Mouse (Mus musculus) retina, postnatal 1 day (tissue): ENCODE measurements around the gene Ubqln1.

ENCODE experiments used
- DNase-seq: peaks from one replicate; pipeline ENCODE4 v3.0.0-alpha.2; 2012

Ubqln1 gene

DNA sequence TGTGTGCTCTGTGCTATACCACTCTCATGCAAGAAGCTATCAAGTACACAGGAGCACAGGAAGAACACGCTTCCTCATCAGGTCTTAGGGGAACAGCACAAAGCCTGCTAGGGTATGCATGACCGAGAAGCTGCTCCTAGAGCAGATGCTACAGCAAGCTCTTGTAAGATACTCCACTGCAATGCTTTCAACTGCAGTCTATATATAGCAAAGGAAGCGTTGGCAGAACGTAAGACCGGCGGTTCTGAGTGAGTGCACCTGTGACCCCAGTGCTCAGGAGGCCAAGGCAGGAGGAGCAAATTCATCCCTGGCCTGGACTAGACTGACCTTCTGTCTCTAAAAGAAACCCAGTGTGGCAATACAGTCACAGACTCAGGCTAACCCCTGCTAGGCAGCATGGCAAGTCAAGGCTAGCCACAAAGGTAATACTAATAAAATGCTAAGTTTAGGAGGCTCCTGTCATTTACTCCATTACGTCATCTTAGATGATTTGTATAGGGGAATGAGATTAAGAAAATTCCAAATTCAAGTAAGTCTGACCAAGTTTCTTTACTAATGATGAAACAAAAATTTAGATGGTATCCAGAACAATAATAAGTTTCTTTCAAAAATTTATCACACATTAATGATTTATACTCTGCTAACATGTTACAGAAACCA, 17.3 kb downstream of the Ubqln1 start:
- DNase-seq: no peak

GRCm38 (mm10) chr13:58197211-58197610, 18.2 kb downstream of the Ubqln1 start:
- DNase-seq: no peak

DNA sequence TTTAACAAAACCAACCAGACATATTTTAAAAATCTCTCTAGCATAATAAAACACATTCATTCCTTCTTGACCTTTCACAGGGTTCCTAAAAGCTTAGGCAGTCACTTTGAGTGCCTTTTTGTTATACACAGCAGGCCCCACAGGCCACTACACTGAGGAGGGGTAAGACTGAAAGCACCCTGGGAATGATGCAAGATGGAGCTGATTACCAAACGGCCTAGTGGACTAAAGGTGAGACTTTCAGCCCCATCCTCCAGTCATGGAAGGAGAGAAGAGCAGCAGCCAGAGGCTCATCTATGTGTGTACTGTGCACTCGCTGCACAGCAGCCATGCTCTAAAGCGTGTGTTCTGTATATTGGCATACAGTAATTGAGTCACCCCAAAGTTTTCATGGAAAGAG, 20.5 kb downstream of the Ubqln1 start:
- no peak for DNase-seq

DNA sequence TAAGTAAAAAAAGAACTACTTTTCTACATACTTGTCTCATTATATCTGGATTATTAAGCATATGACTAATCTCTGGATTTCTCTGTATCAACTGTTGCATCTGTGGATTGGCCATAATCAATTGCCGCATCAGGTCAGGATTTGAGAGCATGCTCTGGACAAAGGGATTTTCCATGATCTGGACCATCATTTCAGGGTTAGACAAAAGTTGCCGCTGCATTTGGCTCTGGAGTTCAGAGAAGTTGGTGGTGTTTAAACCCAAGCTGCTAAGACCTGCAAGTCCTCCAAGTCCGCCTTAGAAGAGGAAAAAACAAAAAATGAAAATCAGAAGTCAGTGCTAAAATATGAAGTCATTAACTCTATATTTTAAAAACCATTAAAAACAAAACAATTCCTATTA, 22.2 kb downstream of the Ubqln1 start:
- DNase-seq: no peak

DNA sequence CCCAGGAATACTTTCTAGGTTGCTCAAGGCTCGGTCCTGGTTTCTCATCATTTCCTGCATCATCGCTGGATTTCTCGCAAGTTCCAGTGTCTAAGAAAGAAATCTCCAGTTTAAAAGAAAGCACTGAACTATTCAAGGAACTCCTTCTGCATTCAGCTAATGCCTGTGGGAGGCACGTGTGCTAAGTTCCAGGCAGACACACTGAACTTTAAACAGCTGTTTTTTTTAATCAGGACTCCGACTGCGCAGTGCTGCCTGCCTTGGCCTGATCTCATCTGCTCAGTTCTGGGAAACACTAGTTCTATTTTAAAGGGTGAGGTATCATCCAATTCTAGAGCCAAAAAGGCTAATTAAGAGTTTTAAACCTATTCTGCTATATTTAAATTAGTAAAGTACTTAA, 23.3 kb downstream of the Ubqln1 start:
- no peak for DNase-seq

- DNase-seq: no peak
Measured at GRCm38 (mm10) chr13:58191516-58191915, 23.9 kb downstream of the Ubqln1 start.

DNA sequence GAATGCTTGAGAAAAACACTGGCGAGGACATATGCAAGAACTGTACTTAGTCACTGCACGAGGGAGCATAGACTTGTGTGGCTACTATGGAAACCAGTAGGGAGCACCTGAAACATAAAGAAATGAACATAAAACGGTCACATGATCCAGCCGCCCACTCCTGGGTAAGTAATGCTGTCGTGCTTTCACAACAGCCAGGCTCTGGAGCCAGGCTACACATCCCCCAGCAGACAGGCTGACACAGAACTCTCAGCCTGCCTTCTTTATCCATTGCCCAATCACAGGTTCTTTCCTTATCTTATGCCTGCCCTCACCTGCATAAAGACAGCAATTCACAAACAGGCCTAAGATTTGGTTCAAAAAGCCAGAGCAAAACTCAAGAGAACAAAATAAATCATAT, 26.0 kb downstream of the Ubqln1 start:
- DNase-seq: no peak

GRCm38 (mm10) chr13:58188412-58188811, 27.0 kb downstream of the Ubqln1 start:
- peak; percentile 87 for DNase-seq

GRCm38 (mm10) chr13:58187751-58188150, 27.7 kb downstream of the Ubqln1 start:
- DNase-seq: no peak

- DNase-seq: no peak
Measured at GRCm38 (mm10) chr13:58186281-58186680, 29.2 kb downstream of the Ubqln1 start.

- DNase-seq: no peak
Measured at GRCm38 (mm10) chr13:58184111-58184510, 31.3 kb downstream of the Ubqln1 start.

DNA sequence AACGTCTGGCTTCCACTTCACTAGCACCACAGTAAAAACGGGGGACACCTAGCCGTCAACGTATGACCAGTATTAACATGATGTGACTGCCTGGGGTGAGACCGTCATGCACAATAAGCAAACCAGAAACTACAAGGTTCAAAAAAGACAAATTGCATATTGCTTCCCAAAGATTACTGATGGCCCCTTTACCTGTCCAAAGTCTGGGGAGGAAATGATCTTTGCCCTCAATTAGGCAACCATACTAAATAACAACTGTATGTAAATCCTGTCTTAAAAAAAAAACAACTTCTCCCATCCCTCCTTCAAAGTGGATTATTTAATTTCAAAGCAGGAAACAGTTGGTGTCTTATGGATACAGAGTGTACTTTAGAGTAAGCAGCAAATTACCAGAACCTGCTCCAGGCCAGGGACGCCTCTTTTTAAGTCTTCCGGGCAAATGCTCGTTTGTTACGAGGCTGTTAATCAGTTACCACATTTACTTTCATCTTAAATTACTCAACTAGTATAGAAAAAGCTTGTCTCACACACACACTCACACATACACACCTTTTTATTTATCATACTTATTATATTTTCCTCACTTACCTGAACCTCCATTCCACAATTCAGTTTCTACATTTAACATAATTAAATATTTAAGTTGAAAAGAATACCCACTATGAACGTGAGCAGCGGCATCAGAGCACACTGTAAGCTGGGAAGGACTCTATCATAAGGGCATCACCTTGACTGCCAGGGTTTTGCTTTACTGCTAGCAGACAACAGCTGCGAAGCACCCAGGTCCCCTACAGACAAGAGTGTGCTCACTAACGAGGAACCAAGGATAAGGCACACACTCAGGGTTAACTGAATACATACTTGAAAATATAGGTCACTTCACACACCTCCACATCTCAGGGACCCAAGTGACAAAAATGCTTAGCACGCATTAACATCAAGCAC, 33.6 kb downstream of the Ubqln1 start:
- DNase-seq: no peak

DNA sequence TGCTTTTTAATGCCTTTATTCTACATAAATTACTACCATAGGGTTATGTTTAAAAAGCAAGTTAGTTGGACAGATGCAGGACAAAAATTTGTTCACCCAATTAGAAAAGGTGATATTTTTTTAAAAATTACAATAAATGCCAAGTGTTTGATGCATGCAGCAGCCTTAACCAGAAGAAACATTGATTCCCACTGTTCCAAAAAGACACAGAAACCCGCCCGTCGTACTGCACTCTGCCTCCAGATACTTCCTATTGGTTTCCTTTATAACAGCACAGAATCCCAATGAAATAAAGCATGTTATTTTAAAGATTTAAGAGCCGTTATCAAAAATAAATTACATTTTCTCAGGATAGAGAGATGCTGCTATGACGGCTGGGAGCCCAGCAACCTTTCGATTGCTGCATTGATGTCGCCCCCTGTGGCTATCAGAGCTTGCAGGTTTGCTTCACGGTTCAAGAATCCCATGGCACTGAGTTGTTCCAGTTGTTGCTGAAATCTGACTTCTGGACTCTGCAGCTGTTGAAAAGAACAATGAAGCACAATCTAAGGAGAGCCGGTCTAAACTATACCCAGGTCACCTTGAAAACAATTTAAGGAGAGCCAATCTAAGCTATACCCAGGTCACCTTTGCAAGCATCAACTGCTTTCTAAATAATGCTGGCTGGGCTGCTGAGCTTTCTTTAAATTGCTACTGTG, 37.8 kb downstream of the Ubqln1 start:
- DNase-seq: no peak

DNA sequence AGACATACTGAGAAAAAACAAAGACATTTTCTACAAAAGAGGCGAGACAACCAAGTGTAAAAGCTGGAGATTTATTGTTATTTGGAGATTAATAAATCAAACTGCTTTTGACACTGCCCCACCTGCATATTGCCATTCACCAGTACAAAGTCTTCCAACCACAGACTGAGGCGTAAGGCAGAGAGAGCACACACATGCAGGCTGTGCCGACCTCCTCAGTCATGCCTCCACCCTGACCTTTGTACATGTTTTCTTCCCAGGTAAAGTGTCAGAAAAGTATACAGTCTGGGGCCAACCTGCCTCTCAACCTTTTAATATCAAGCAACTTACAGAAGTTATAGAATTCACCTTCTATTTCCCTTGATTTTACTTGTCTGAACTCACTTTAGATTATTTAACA, 39.3 kb downstream of the Ubqln1 start:
- DNase-seq: no peak

DNA sequence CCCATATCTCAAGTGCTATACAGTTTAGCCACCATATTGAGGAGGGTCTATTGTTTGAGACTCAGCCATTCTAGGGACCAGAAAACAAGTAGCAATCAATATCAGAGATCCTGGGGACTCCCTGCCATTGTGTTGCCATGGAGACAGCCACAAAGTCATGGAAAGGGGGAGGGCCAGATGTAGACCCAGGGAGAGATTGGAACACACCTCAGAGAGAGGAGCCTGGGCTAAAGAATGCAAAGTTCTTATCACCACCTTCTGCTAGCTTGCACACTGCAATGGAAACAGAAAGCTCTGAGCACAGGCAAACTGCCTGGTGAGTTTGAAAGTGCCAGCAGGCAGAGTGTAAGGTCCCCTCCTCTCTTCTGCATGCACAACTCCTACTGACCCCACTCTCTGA, 47.3 kb downstream of the Ubqln1 start:
- no peak for DNase-seq

GRCm38 (mm10) chr13:58163343-58163742, 52.1 kb downstream of the Ubqln1 start:
- DNase-seq: no peak

- DNase-seq: no peak
Measured at GRCm38 (mm10) chr13:58160761-58161160, 54.7 kb downstream of the Ubqln1 start.

DNA sequence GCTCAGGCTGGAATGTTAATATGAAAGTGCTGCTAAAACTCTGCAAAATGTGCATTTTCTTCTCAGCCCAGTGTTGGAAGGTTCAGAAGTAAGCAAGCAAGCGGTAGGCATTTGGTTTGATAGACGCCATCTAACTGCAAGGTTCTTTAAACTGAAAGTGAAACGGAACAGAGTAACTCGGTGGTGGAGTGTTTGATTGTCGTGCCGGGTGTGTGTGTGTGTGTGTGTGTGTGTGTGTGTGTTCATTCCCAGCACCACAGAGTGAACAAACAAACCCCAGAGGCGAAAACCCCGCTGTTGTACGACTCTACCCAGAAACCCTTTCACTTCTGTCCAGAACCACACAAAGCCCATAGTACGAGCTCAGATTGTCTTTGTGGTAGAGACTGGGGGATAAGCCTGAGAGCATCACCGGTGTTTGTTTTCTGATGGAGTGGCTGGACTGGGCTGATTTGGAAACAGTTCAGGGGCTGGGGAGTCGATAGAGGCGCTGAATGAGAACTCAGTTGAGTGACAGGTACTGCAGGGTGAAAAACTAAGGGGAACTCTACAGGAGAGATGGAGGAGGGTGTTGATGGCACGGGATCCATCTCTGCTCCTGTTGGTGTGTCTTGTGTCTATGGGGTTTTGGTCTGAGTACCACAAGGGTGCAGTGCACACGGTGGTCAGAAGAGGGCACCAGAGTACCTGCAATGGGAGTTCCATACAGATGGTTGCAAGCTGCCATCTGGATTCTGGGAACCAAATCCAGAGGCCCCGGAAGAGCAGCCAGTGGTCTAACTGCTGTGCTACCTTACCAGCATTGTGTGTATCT, 57.1 kb downstream of the Ubqln1 start:
- peak; percentile 95 for DNase-seq

DNA sequence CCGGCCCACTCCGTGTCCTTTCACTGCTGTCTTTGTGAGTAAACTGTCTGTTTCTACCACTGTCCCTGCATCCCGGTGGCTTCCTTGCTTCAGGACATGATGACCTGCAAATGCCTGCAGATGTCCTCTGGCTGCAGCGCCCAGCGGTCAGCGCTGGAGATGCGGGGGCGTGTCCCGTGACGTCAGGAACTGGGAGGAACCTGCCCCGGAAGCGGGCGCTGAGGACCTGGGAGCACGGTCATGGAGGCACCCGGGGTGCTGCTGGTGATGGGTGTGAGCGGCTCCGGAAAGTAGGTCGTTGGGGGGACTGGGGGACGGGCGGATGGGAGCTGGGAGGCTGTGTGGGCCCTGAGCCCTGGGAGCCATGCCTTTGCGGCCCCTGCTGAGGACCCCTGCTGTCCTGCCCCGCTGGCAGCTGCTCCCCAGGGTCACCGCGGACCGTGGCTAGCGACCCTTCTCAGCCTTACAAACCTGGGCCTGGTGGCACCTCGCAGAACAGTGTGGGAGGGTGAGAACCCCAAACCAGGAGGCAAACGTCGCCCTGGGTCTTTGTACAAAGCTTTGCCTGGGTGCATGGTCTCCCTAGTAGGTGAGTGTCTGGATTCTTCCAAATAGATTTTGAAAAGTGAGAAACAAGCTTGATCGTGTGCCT, 57.9 kb downstream of the Ubqln1 start, which contains the start of gene Idnk:
TSS of gene Idnk (plus strand) at position 203 of the 652 bp plus-strand sequence.
- peak; percentile 94 for DNase-seq

GRCm38 (mm10) chr13:58157036-58157435, 58.4 kb downstream of the Ubqln1 start:
- DNase-seq: no peak

GRCm38 (mm10) chr13:58156031-58156430, 59.4 kb downstream of the Ubqln1 start:
- DNase-seq: no peak

GRCm38 (mm10) chr13:58150442-58150841, 65.0 kb downstream of the Ubqln1 start:
- no peak for DNase-seq
